Mouse (Mus musculus): ENCODE measurements around the gene Gm21677. TPM values are rescaled to one million over a fixed set of nuclear protein-coding genes. Genes with fewer than 3 reads are reported as not detected.
"Not testable (repeated sequence)": the region's sequence is repeated elsewhere in the genome, so short reads cannot be mapped to it uniquely, and the experiment has no call there.

Gene Gm21677
- not detected in 2 replicates for polyA plus RNA-seq (2014; fragmentation: Nextera tagmentation; extraction: Ambion mirVana)

DNA sequence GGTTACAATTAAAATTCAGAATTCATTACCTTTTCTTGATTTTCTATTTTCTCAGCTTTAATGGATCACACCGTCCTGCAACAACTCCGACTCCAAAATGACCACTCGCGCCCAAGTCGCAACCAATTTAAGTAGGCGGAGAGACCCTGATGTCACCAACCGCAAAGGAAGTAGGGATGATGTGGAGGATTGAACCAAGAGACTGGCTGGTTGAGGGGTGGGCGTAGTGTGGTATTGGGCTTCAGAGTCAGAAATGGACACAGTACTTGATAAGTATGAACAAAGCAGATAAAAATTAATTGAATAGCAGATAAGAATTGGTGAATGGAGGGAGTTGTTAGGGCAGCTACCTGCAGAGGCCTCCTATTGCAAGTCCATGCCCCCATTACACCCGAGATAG, at the start of gene Gm21677:
Gene Gm21677 (minus strand): TSS at position 101 of the 400 bp plus-strand sequence.
- not testable (repeated sequence) for H3K27me3 ChIP-seq (ENCODE audit: control insufficient read depth, insufficient read depth, low read length); H3K4me3 ChIP-seq (ENCODE audit: low read depth, low read length); DNase-seq (ENCODE audit: low spot score); H3K4me2 ChIP-seq (ENCODE audit: low read depth, low read length, severe bottlenecking); H3K36me3 ChIP-seq (ENCODE audit: control insufficient read depth, insufficient read depth, low read length); H3K4me1 ChIP-seq (replicated peaks; ENCODE audit: control insufficient read depth, insufficient read depth, low read length); H3K9me3 ChIP-seq (ENCODE audit: control insufficient read depth, low read length); ATAC-seq (replicated peaks; ENCODE audit: low FRiP score); H3K9ac ChIP-seq (ENCODE audit: low read length); H3K27ac ChIP-seq (ENCODE audit: low read depth, low read length)
- no CpG with 5 or more reads among the region's 9 CpGs for WGBS

DNA sequence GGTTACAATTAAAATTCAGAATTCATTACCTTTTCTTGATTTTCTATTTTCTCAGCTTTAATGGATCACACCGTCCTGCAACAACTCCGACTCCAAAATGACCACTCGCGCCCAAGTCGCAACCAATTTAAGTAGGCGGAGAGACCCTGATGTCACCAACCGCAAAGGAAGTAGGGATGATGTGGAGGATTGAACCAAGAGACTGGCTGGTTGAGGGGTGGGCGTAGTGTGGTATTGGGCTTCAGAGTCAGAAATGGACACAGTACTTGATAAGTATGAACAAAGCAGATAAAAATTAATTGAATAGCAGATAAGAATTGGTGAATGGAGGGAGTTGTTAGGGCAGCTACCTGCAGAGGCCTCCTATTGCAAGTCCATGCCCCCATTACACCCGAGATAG, 39.0 kb upstream of the Gm21677 start, which contains the start of gene Gm21693:
Gene Gm21693 (minus strand): TSS at position 101 of the 400 bp plus-strand sequence.
- ATAC-seq (replicated peaks; ENCODE audit: low FRiP score); H3K4me2 ChIP-seq (ENCODE audit: low read depth, low read length, severe bottlenecking); H3K4me3 ChIP-seq (ENCODE audit: low read depth, low read length); H3K27ac ChIP-seq (ENCODE audit: low read depth, low read length); H3K9me3 ChIP-seq (ENCODE audit: control insufficient read depth, low read length); DNase-seq (ENCODE audit: low spot score); H3K9ac ChIP-seq (ENCODE audit: low read length); H3K36me3 ChIP-seq (ENCODE audit: control insufficient read depth, insufficient read depth, low read length); H3K27me3 ChIP-seq (ENCODE audit: control insufficient read depth, insufficient read depth, low read length); H3K4me1 ChIP-seq (replicated peaks; ENCODE audit: control insufficient read depth, insufficient read depth, low read length): not testable (repeated sequence)
- WGBS: no CpG with 5 or more reads among the region's 9 CpGs

DNA sequence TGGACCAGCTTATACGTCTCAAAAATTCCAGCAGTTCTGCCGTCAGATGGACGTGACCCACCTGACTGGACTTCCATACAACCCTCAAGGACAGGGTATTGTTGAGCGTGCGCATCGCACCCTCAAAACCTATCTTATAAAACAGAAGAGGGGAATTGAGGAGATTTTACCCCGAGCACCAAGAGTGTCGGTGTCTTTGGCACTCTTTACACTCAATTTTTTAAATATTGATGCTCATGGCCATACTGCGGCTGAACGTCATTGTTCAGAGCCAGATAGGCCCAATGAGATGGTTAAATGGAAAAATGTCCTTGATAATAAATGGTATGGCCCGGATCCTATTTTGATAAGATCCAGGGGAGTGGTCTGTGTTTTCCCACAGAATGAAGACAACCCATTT, 34.4 kb upstream of the Gm21677 start:
- not testable (repeated sequence) for ATAC-seq (replicated peaks; ENCODE audit: low FRiP score); H3K27me3 ChIP-seq (ENCODE audit: control insufficient read depth, insufficient read depth, low read length); H3K4me3 ChIP-seq (ENCODE audit: low read depth, low read length); H3K4me2 ChIP-seq (ENCODE audit: low read depth, low read length, severe bottlenecking); H3K9me3 ChIP-seq (ENCODE audit: control insufficient read depth, low read length); H3K36me3 ChIP-seq (ENCODE audit: control insufficient read depth, insufficient read depth, low read length); DNase-seq (ENCODE audit: low spot score); H3K4me1 ChIP-seq (replicated peaks; ENCODE audit: control insufficient read depth, insufficient read depth, low read length); H3K27ac ChIP-seq (ENCODE audit: low read depth, low read length); H3K9ac ChIP-seq (ENCODE audit: low read length)
- WGBS: no CpG with 5 or more reads among the region's 11 CpGs

Other genes with a start within 250 kb of the Gm21677 start
- gene Gm21693, start 38.9 kb upstream of the Gm21677 start, polyA plus RNA-seq (2014; fragmentation: Nextera tagmentation; extraction: Ambion mirVana): not detected in 2 replicates
- gene Gm21704, start 103.7 kb upstream of the Gm21677 start, polyA plus RNA-seq (2014; fragmentation: Nextera tagmentation; extraction: Ambion mirVana): not detected in 2 replicates
- gene Gm21708, start 103.7 kb upstream of the Gm21677 start, polyA plus RNA-seq (2014; fragmentation: Nextera tagmentation; extraction: Ambion mirVana): not detected in 2 replicates

Measured in forebrain, embryonic 11.5 days (tissue).